Mouse (Mus musculus): Measurements from ENCODE around the gene Tmem102. TPM values are rescaled to one million over a fixed set of nuclear protein-coding genes. Genes with fewer than 3 reads are reported as not detected.
A peak's percentile ranks its signal among the peaks of the same experiment; 100 is the strongest.

Gene Tmem102
- polyA plus RNA-seq, 1 experiment from 2014 or later, result 0.52 TPM

DNA sequence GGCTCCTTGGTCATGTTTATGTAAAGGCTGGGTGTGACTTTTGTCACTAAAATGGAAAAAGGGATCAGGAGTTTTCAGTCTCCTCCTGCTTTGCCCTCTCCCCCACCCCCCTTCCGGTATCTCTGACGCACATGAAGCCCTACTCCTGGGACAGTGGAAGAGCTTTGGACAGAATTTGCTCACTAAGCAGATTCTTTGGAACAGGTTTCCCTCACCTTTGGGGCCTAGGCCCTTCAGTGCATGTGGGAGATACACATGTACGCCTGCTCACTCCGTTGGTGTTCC is 37.9 kb downstream of the Tmem102 start:
- no peaks in the 10 kb centered on the region for H3K27me3 ChIP-seq (replicated peaks; ENCODE audit: control insufficient read depth, insufficient read depth, low read length)
- H3K4me1 ChIP-seq (ENCODE audit: control insufficient read depth, insufficient read depth, low read length), result peaks cover 9% of the 10 kb centered on the region; the same call in 1 of the 2 replicates
- no peak overlapping the region; the same call in 1 of the 2 replicates for H3K9ac ChIP-seq (ENCODE audit: low read length)
- 70% methylated on average over 4 of the region's 4 CpGs for WGBS
- H3K36me3 ChIP-seq (ENCODE audit: control insufficient read depth, insufficient read depth, low read length), result no peaks in the 10 kb centered on the region
- 0 out of 2 replicates have a peak overlapping the region, but pooled peaks have one; percentile 52 for H3K4me2 ChIP-seq (ENCODE audit: low read length)
- DNase-seq (ENCODE audit: low spot score) (no peak), ATAC-seq (no peak)
- no peak overlapping the region for H3K4me3 ChIP-seq (ENCODE audit: low read depth, low read length)
- H3K9me3 ChIP-seq (replicated peaks; ENCODE audit: control insufficient read depth, low read length), result no peaks in the 10 kb centered on the region
- no peak overlapping the region for H3K27ac ChIP-seq (ENCODE audit: low read depth, low read length)

GRCm38 (mm10) chr11:69766872-69767624 is 38.4 kb downstream of the Tmem102 start:
- 68% methylated on average over 13 of the region's 13 CpGs for WGBS
- H3K27ac ChIP-seq (ENCODE audit: low read depth, low read length), result no peak overlapping the region
- no peaks in the 10 kb centered on the region for H3K36me3 ChIP-seq (ENCODE audit: control insufficient read depth, insufficient read depth, low read length)
- no peaks in the 10 kb centered on the region for H3K9me3 ChIP-seq (replicated peaks; ENCODE audit: control insufficient read depth, low read length)
- H3K9ac ChIP-seq (ENCODE audit: low read length), result peak overlapping the region; percentile 95
- H3K27me3 ChIP-seq (replicated peaks; ENCODE audit: control insufficient read depth, insufficient read depth, low read length), result no peaks in the 10 kb centered on the region
- DNase-seq (ENCODE audit: low spot score), result no peak
- ATAC-seq, result no peak
- peak overlapping the region; percentile 78 for H3K4me3 ChIP-seq (ENCODE audit: low read depth, low read length)
- H3K4me2 ChIP-seq (ENCODE audit: low read length), result peak overlapping the region; percentile 52
- peaks cover 9% of the 10 kb centered on the region; the same call in 1 of the 2 replicates for H3K4me1 ChIP-seq (ENCODE audit: control insufficient read depth, insufficient read depth, low read length)

DNA sequence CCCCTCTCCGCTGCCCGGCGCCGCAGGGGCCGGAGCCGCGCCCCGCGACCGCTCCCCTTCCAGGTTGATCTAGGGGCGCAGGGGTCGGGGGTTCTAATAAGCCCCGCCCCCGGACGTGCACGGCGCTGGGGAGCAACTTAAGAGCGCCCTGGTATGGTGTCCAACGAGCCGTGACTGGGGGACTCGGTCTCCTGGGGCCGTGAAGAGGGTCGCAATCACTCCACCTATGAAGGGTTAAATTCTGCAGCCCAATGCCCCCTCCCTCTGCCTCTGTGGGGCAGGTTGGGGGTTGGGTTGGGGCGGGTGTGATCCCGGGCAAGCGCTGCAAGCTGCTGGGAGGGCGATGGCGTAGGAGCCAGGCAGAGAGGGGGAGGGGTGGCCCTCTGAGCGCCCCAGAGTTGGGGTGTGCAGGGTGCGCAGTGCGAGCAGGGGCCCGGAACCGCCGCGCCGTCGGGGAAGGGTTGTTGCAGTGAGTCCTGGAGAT is 39.3 kb downstream of the Tmem102 start:
- ATAC-seq, result peak; percentile 81
- H3K4me3 ChIP-seq (ENCODE audit: low read depth, low read length), result peak overlapping the region; percentile 78
- no peaks in the 10 kb centered on the region for H3K36me3 ChIP-seq (ENCODE audit: control insufficient read depth, insufficient read depth, low read length)
- peak overlapping the region; percentile 95 for H3K9ac ChIP-seq (ENCODE audit: low read length)
- no peaks in the 10 kb centered on the region for H3K9me3 ChIP-seq (replicated peaks; ENCODE audit: control insufficient read depth, low read length)
- H3K27me3 ChIP-seq (replicated peaks; ENCODE audit: control insufficient read depth, insufficient read depth, low read length), result no peaks in the 10 kb centered on the region
- H3K27ac ChIP-seq (ENCODE audit: low read depth, low read length), result peak overlapping the region; percentile 85
- peaks cover 9% of the 10 kb centered on the region; the same call in 1 of the 2 replicates for H3K4me1 ChIP-seq (ENCODE audit: control insufficient read depth, insufficient read depth, low read length)
- peak; percentile 65 for DNase-seq (ENCODE audit: low spot score)
- WGBS, result under 1% methylated on average over 36 of the region's 37 CpGs
- peak overlapping the region; percentile 52 for H3K4me2 ChIP-seq (ENCODE audit: low read length)

- Histone ChIP-seq H3K9ac (ENCODE audit: low read length) (peak within 1 kb of the TSS; percentile 95), H3K27ac (ENCODE audit: low read depth, low read length) (peak within 1 kb of the TSS; percentile 85), H3K9me3 (replicated peaks; ENCODE audit: control insufficient read depth, low read length) (no peaks in the 10 kb centered on the region), H3K36me3 (ENCODE audit: control insufficient read depth, insufficient read depth, low read length) (no peaks in the 10 kb centered on the region), H3K4me1 (ENCODE audit: control insufficient read depth, insufficient read depth, low read length) (peaks cover 10% of the 10 kb centered on the region; the same call in 1 of the 2 replicates), H3K4me2 (ENCODE audit: low read length) (peak within 1 kb of the TSS; percentile 52), H3K27me3 (replicated peaks; ENCODE audit: control insufficient read depth, insufficient read depth, low read length) (no peaks in the 10 kb centered on the region), H3K4me3 (ENCODE audit: low read depth, low read length) (peak within 1 kb of the TSS; percentile 78)
- peak; percentile 71 for ATAC-seq
- 23% methylated on average over 36 of the region's 55 CpGs for WGBS
- peak; percentile 24 for DNase-seq (ENCODE audit: low spot score)
Observed at GRCm38 (mm10) chr11:69765221-69766125, 40.0 kb downstream of the Tmem102 start, which contains the start of gene Zbtb4. Gene Zbtb4, plus strand, starts transcription at chr11:69765912.

DNA sequence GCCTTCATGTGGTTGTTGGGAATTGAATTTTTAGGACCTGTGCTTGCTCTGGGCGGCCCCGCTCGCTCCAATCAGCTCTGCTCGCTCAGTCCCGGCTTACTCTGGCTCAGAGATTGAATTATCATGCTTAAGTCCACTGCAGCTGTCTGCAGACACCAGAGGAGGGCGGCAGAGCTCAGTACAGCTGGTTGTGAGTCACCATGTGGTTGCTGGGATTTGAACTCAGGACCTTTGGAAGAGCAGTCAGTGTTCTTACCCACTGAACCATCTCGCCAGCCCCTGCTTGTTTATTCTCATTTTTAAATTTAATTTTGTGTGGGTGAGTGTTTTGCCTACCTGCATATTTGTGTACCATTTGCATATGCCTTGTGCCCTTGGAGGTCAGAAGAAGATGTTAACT is 41.9 kb downstream of the Tmem102 start:
- H3K4me2 ChIP-seq (ENCODE audit: low read length), result no peak overlapping the region
- no peak overlapping the region for H3K4me3 ChIP-seq (ENCODE audit: low read depth, low read length)
- no peaks in the 10 kb centered on the region for H3K36me3 ChIP-seq (ENCODE audit: control insufficient read depth, insufficient read depth, low read length)
- H3K9me3 ChIP-seq (replicated peaks; ENCODE audit: control insufficient read depth, low read length), result no peaks in the 10 kb centered on the region
- H3K27ac ChIP-seq (ENCODE audit: low read depth, low read length), result no peak overlapping the region
- ATAC-seq (no peak), DNase-seq (ENCODE audit: low spot score) (no peak)
- H3K9ac ChIP-seq (ENCODE audit: low read length), result no peak overlapping the region
- no peaks in the 10 kb centered on the region for H3K27me3 ChIP-seq (replicated peaks; ENCODE audit: control insufficient read depth, insufficient read depth, low read length)
- 58% methylated on average over 7 of the region's 7 CpGs for WGBS
- H3K4me1 ChIP-seq (ENCODE audit: control insufficient read depth, insufficient read depth, low read length), result peaks cover 18% of the 10 kb centered on the region

GRCm38 (mm10) chr11:69761868-69762267 is 43.6 kb downstream of the Tmem102 start, which contains the start of gene Slc35g3:
Gene Slc35g3, minus strand, starts transcription at chr11:69761968.
- H3K27me3 ChIP-seq (replicated peaks; ENCODE audit: control insufficient read depth, insufficient read depth, low read length), result no peaks in the 10 kb centered on the region
- H3K27ac ChIP-seq (ENCODE audit: low read depth, low read length), result no peak within 1 kb of the TSS
- no peak within 1 kb of the TSS for H3K4me2 ChIP-seq (ENCODE audit: low read length)
- WGBS, result 75% methylated on average over 1 of the region's 1 CpGs
- H3K36me3 ChIP-seq (ENCODE audit: control insufficient read depth, insufficient read depth, low read length), result no peaks in the 10 kb centered on the region
- DNase-seq (ENCODE audit: low spot score) (no peak), ATAC-seq (no peak)
- no peak within 1 kb of the TSS for H3K9ac ChIP-seq (ENCODE audit: low read length)
- H3K4me3 ChIP-seq (ENCODE audit: low read depth, low read length), result no peak within 1 kb of the TSS
- no peaks in the 10 kb centered on the region for H3K9me3 ChIP-seq (replicated peaks; ENCODE audit: control insufficient read depth, low read length)
- H3K4me1 ChIP-seq (ENCODE audit: control insufficient read depth, insufficient read depth, low read length), result peaks cover 21% of the 10 kb centered on the region

DNA sequence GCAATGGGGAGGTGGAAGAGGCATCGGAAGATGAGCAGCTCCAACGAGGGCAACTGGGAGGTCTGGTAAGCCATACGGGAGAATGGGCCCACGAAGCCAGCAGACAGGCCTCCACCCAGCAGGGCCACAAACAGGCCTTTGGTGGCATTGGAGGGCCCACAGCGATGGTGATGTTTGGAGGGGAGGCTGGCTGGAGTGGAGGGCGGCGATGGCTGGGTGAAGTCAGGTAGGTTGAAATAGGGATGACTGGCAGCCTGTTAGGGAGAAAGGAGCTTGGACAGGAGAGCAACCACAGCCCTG is 44.6 kb downstream of the Tmem102 start:
- Histone ChIP-seq H3K27me3 (replicated peaks; ENCODE audit: control insufficient read depth, insufficient read depth, low read length) (no peaks in the 10 kb centered on the region), H3K4me3 (ENCODE audit: low read depth, low read length) (no peak overlapping the region), H3K36me3 (ENCODE audit: control insufficient read depth, insufficient read depth, low read length) (no peaks in the 10 kb centered on the region), H3K4me2 (ENCODE audit: low read length) (no peak overlapping the region), H3K4me1 (ENCODE audit: control insufficient read depth, insufficient read depth, low read length) (peaks cover 25% of the 10 kb centered on the region), H3K27ac (ENCODE audit: low read depth, low read length) (no peak overlapping the region), H3K9ac (ENCODE audit: low read length) (no peak overlapping the region), H3K9me3 (replicated peaks; ENCODE audit: control insufficient read depth, low read length) (no peaks in the 10 kb centered on the region)
- DNase-seq (ENCODE audit: low spot score) (no peak), ATAC-seq (no peak)
- WGBS, result 94% methylated on average over 7 of the region's 7 CpGs

- Histone ChIP-seq H3K27me3 (replicated peaks; ENCODE audit: control insufficient read depth, insufficient read depth, low read length) (no peaks in the 10 kb centered on the region), H3K9ac (ENCODE audit: low read length) (peak overlapping the region; percentile 88), H3K4me3 (ENCODE audit: low read depth, low read length) (0 out of 2 replicates have a peak overlapping the region, but pooled peaks have one; percentile 53), H3K27ac (ENCODE audit: low read depth, low read length) (peak overlapping the region; percentile 99), H3K9me3 (replicated peaks; ENCODE audit: control insufficient read depth, low read length) (no peaks in the 10 kb centered on the region), H3K36me3 (ENCODE audit: control insufficient read depth, insufficient read depth, low read length) (no peaks in the 10 kb centered on the region), H3K4me2 (ENCODE audit: low read length) (peak overlapping the region; percentile 90), H3K4me1 (ENCODE audit: control insufficient read depth, insufficient read depth, low read length) (peaks cover 28% of the 10 kb centered on the region)
- ATAC-seq (no peak), DNase-seq (ENCODE audit: low spot score) (no peak)
- WGBS, result 80% methylated on average over 14 of the region's 14 CpGs
Observed at GRCm38 (mm10) chr11:69760160-69760900, 45.1 kb downstream of the Tmem102 start.
